Mouse (Mus musculus) heart, adult 2 months (tissue): ENCODE results near the gene Carm1.

Experiments
- CTCF ChIP-seq: fragments of 200-600 bp; IDR thresholded peaks from 2 replicates; pipeline ENCODE4 v1.8.1; 2022; ENCODE audit warnings: antibody characterized with exemption, mild to moderate bottlenecking, moderate library complexity
- EP300 ChIP-seq: fragments of 200-500 bp; IDR thresholded peaks from 2 replicates; pipeline ENCODE4 v1.6.1; 2011; ENCODE audit warnings: low read depth, low read length, control low read depth; ENCODE audit not compliant: insufficient read depth
- POLR2A ChIP-seq: fragments of 200-500 bp; IDR thresholded peaks from 2 replicates; pipeline ENCODE4 v1.6.1; 2011; ENCODE audit warnings: mild to moderate bottlenecking, low read depth, low read length, control low read depth; ENCODE audit not compliant: insufficient read depth

GRCm38 (mm10) chr9:21505767-21506166 lies 40.9 kb upstream of the Carm1 start:
- TF ChIP-seq POLR2A (no peak), CTCF (no peak), EP300 (no peak)
